Mouse (Mus musculus) heart, postnatal 36 days (tissue): Measurements from ENCODE around the gene Kctd15. TPM values are rescaled to one million over a fixed set of nuclear protein-coding genes. Genes with fewer than 3 reads are reported as not detected.
A peak's percentile ranks its signal among the peaks of the same experiment; 100 is the strongest.

Experiments
- DNase-seq, 2 experiments: peaks; one replicate each; pipeline ENCODE4 v3.0.0; 2021 to 2022
- intact Hi-C: fragments of 180-260 bp; cut with DNase I; formaldehyde crosslinking; loops from one replicate; pipeline ENCODE4 v1.15.1; 2025
- total RNA-seq, 2 experiments: library from RNA; stranded (reverse); gene quantifications; 2 replicates each; pipeline ENCODE4 v1.2.3; 2021

Kctd15 gene
- total RNA-seq, 2 experiments from 2014 or later: 3.0 to 3.2 TPM

- intact Hi-C loops: no loop called here
- no peak for DNase-seq
Observed at GRCm38 (mm10) chr7:34632966-34633742, 23.4 kb downstream of the Kctd15 start.

- intact Hi-C loops: no loop called here
Observed at GRCm38 (mm10) chr7:34630211-34631085, 26.1 kb downstream of the Kctd15 start.

GRCm38 (mm10) chr7:34629702-34630210 is 26.8 kb downstream of the Kctd15 start:
- intact Hi-C loops: no loop called here
- DNase-seq: no peak

More at GRCm38 (mm10) chr7:34630211-34631085, 26.1 kb downstream of the Kctd15 start:
- peak; percentile 67 to 74 for DNase-seq

- intact Hi-C loops: no loop called here
Observed at GRCm38 (mm10) chr7:34620411-34620810, 36.1 kb downstream of the Kctd15 start.

GRCm38 (mm10) chr7:34618141-34618890 is 38.2 kb downstream of the Kctd15 start:
- no peak for DNase-seq
- intact Hi-C loops: loop anchor here (5.0 kb wide), 1 partner anchor 39 kb away; the partner anchor contains the start of gene Kctd15

More at GRCm38 (mm10) chr7:34620411-34620810, 36.1 kb downstream of the Kctd15 start:
- DNase-seq: no peak

GRCm38 (mm10) chr7:34616275-34616674 is 40.3 kb downstream of the Kctd15 start:
- intact Hi-C loops: loop anchor here (5.0 kb wide), 1 partner anchor 41 kb away; the partner anchor contains the start of gene Kctd15
- no peak for DNase-seq

- no peak for DNase-seq
- intact Hi-C loops: no loop called here
Observed at GRCm38 (mm10) chr7:34610445-34610844, 46.1 kb downstream of the Kctd15 start.

GRCm38 (mm10) chr7:34607334-34607970 is 49.1 kb downstream of the Kctd15 start:
- DNase-seq: no peak
- intact Hi-C loops: no loop called here

- DNase-seq: no peak
- intact Hi-C loops: no loop called here
Observed at GRCm38 (mm10) chr7:34606729-34607128, 49.8 kb downstream of the Kctd15 start.

- no peak for DNase-seq
- intact Hi-C loops: no loop called here
Observed at GRCm38 (mm10) chr7:34606051-34606450, 50.5 kb downstream of the Kctd15 start.

GRCm38 (mm10) chr7:34598576-34598975 is 58.0 kb downstream of the Kctd15 start:
- no peak for DNase-seq
- intact Hi-C loops: no loop called here

GRCm38 (mm10) chr7:34597986-34598385 is 58.5 kb downstream of the Kctd15 start:
- no peak for DNase-seq
- intact Hi-C loops: no loop called here

- no peak for DNase-seq
- intact Hi-C loops: no loop called here
Observed at GRCm38 (mm10) chr7:34596531-34597235, 59.8 kb downstream of the Kctd15 start.

- intact Hi-C loops: no loop called here
- DNase-seq: no peak
Observed at GRCm38 (mm10) chr7:34595307-34595565, 61.3 kb downstream of the Kctd15 start.

- intact Hi-C loops: no loop called here
- DNase-seq: peak; percentile 32 to 39
Observed at GRCm38 (mm10) chr7:34594501-34595306, 61.8 kb downstream of the Kctd15 start.

- intact Hi-C loops: no loop called here
- DNase-seq: no peak
Observed at GRCm38 (mm10) chr7:34590711-34591110, 65.8 kb downstream of the Kctd15 start.
